Mouse (Mus musculus): ENCODE data around the gene Ybx2. TPM values are rescaled to one million over a fixed set of nuclear protein-coding genes. Genes with fewer than 3 reads are reported as not detected.

Ybx2 gene
- polyA plus RNA-seq, 1 experiment from 2014 or later: 4.3 TPM

- peak within 1 kb of the TSS; percentile 99 for H3K27ac ChIP-seq (ENCODE audit: low read depth, low read length)
- ATAC-seq (replicated peaks; ENCODE audit: insufficient number of reproducible peaks, low FRiP score, low TSS enrichment): no peak
- peak within 1 kb of the TSS; percentile 97 for H3K4me2 ChIP-seq
- H3K9me3 ChIP-seq (replicated peaks; ENCODE audit: control insufficient read depth, low read length): no peaks in the 10 kb centered on the region
- H3K9ac ChIP-seq (ENCODE audit: low read depth, low read length): peak within 1 kb of the TSS; percentile 99
- peaks cover 20% of the 10 kb centered on the region for H3K4me1 ChIP-seq (ENCODE audit: control insufficient read depth, insufficient read depth, low read length)
- H3K27me3 ChIP-seq (ENCODE audit: control insufficient read depth, insufficient read depth, low read length): no peaks in the 10 kb centered on the region
- peak within 1 kb of the TSS; percentile 100 for H3K4me3 ChIP-seq (ENCODE audit: low read depth, low read length)
- WGBS (ENCODE audit: insufficient replicate concordance): 51% methylated on average over 8 of the region's 8 CpGs
- H3K36me3 ChIP-seq (ENCODE audit: control insufficient read depth, insufficient read depth, low read length): peaks cover 21% of the 10 kb centered on the region
These were observed 46.6 kb downstream of the Ybx2 start, which contains the start of gene Elp5 for GRCm38 (mm10) chr11:69982225-69982624. Gene Elp5 (minus strand): TSS chr11:69982517.

- Histone ChIP-seq H3K4me3 (ENCODE audit: low read depth, low read length) (peak overlapping the region; percentile 100), H3K9me3 (replicated peaks; ENCODE audit: control insufficient read depth, low read length) (no peaks in the 10 kb centered on the region), H3K27me3 (ENCODE audit: control insufficient read depth, insufficient read depth, low read length) (no peaks in the 10 kb centered on the region), H3K4me2 (peak overlapping the region; percentile 97), H3K4me1 (ENCODE audit: control insufficient read depth, insufficient read depth, low read length) (peaks cover 20% of the 10 kb centered on the region), H3K9ac (ENCODE audit: low read depth, low read length) (peak overlapping the region; percentile 4), H3K36me3 (ENCODE audit: control insufficient read depth, insufficient read depth, low read length) (peaks cover 19% of the 10 kb centered on the region), H3K27ac (ENCODE audit: low read depth, low read length) (peak overlapping the region; percentile 52; the same call in 1 of the 2 replicates)
- no peak for ATAC-seq (replicated peaks; ENCODE audit: insufficient number of reproducible peaks, low FRiP score, low TSS enrichment)
- 27% methylated on average over 5 of the region's 5 CpGs for WGBS (ENCODE audit: insufficient replicate concordance)
These were observed 47.3 kb downstream of the Ybx2 start for GRCm38 (mm10) chr11:69982877-69983276.

- no peak for ATAC-seq (replicated peaks; ENCODE audit: insufficient number of reproducible peaks, low FRiP score, low TSS enrichment)
- peak overlapping the region; percentile 4 for H3K9ac ChIP-seq (ENCODE audit: low read depth, low read length)
- H3K4me1 ChIP-seq (ENCODE audit: control insufficient read depth, insufficient read depth, low read length): peaks cover 20% of the 10 kb centered on the region
- H3K27ac ChIP-seq (ENCODE audit: low read depth, low read length): peak overlapping the region; percentile 52; the same call in 1 of the 2 replicates
- H3K36me3 ChIP-seq (ENCODE audit: control insufficient read depth, insufficient read depth, low read length): peaks cover 24% of the 10 kb centered on the region
- no peaks in the 10 kb centered on the region for H3K27me3 ChIP-seq (ENCODE audit: control insufficient read depth, insufficient read depth, low read length)
- peak overlapping the region; percentile 100; the same call in 1 of the 2 replicates for H3K4me3 ChIP-seq (ENCODE audit: low read depth, low read length)
- H3K4me2 ChIP-seq: peak overlapping the region; percentile 97
- no peaks in the 10 kb centered on the region for H3K9me3 ChIP-seq (replicated peaks; ENCODE audit: control insufficient read depth, low read length)
- 78% methylated on average over 4 of the region's 4 CpGs for WGBS (ENCODE audit: insufficient replicate concordance)
These were observed 47.8 kb downstream of the Ybx2 start for GRCm38 (mm10) chr11:69983377-69983776.

- H3K9ac ChIP-seq (ENCODE audit: low read depth, low read length): no peak overlapping the region
These were observed 48.8 kb downstream of the Ybx2 start for GRCm38 (mm10) chr11:69984431-69984830.

GRCm38 (mm10) chr11:69989949-69990348 is 54.4 kb downstream of the Ybx2 start:
- peaks cover 8% of the 10 kb centered on the region; the same call in 1 of the 2 replicates for H3K4me1 ChIP-seq (ENCODE audit: control insufficient read depth, insufficient read depth, low read length)
- no peak overlapping the region for H3K4me3 ChIP-seq (ENCODE audit: low read depth, low read length)
- H3K27me3 ChIP-seq (ENCODE audit: control insufficient read depth, insufficient read depth, low read length): no peaks in the 10 kb centered on the region
- no peak for ATAC-seq (replicated peaks; ENCODE audit: insufficient number of reproducible peaks, low FRiP score, low TSS enrichment)
- no peaks in the 10 kb centered on the region for H3K9me3 ChIP-seq (replicated peaks; ENCODE audit: control insufficient read depth, low read length)
- 83% methylated on average over 8 of the region's 8 CpGs for WGBS (ENCODE audit: insufficient replicate concordance)
- H3K36me3 ChIP-seq (ENCODE audit: control insufficient read depth, insufficient read depth, low read length): peaks cover 26% of the 10 kb centered on the region
- no peak overlapping the region for H3K4me2 ChIP-seq
- no peak overlapping the region; the same call in 1 of the 2 replicates for H3K9ac ChIP-seq (ENCODE audit: low read depth, low read length)
- H3K27ac ChIP-seq (ENCODE audit: low read depth, low read length): peak overlapping the region; percentile 94

More at GRCm38 (mm10) chr11:69984431-69984830, 48.8 kb downstream of the Ybx2 start:
- H3K9me3 ChIP-seq (replicated peaks; ENCODE audit: control insufficient read depth, low read length): no peaks in the 10 kb centered on the region
- no peak for ATAC-seq (replicated peaks; ENCODE audit: insufficient number of reproducible peaks, low FRiP score, low TSS enrichment)
- no peaks in the 10 kb centered on the region for H3K27me3 ChIP-seq (ENCODE audit: control insufficient read depth, insufficient read depth, low read length)
- H3K36me3 ChIP-seq (ENCODE audit: control insufficient read depth, insufficient read depth, low read length): peaks cover 24% of the 10 kb centered on the region
- H3K4me3 ChIP-seq (ENCODE audit: low read depth, low read length): no peak overlapping the region
- H3K4me1 ChIP-seq (ENCODE audit: control insufficient read depth, insufficient read depth, low read length): peaks cover 18% of the 10 kb centered on the region
- WGBS (ENCODE audit: insufficient replicate concordance): 93% methylated on average over 8 of the region's 8 CpGs
- no peak overlapping the region for H3K27ac ChIP-seq (ENCODE audit: low read depth, low read length)
- no peak overlapping the region for H3K4me2 ChIP-seq

Small RNAs within 50 kb of the gene (microRNA-seq; reads per million reads assigned to microRNA genes)
- not detected for gene Gm44349 (ENCODE audit: borderline number of aligned reads)

Other genes starting within 250 kb of the Ybx2 start
- 4.4 TPM in 2 replicates for gene Tnfsf12, start 239.9 kb upstream of the Ybx2 start, polyA plus RNA-seq (2014; fragmentation: Nextera tagmentation; extraction: Ambion mirVana)
- gene Tnfsfm13, start 239.7 kb upstream of the Ybx2 start, polyA plus RNA-seq (2014; fragmentation: Nextera tagmentation; extraction: Ambion mirVana): 3.0 and 4.2 TPM in 2 replicates
- 29.0 and 36.7 TPM in 2 replicates for gene Polr2a, start 177.2 kb upstream of the Ybx2 start, polyA plus RNA-seq (2014; fragmentation: Nextera tagmentation; extraction: Ambion mirVana)
- 0.10 TPM in 1 of 2 replicates, not detected in the other for gene Slc35g3, start 173.8 kb upstream of the Ybx2 start, polyA plus RNA-seq (2014; fragmentation: Nextera tagmentation; extraction: Ambion mirVana)
- 2.1 and 3.1 TPM in 2 replicates for gene Zbtb4, start 169.9 kb upstream of the Ybx2 start, polyA plus RNA-seq (2014; fragmentation: Nextera tagmentation; extraction: Ambion mirVana)
- 3.7 and 4.5 TPM in 2 replicates for gene Chrnb1, start 139.9 kb upstream of the Ybx2 start, polyA plus RNA-seq (2014; fragmentation: Nextera tagmentation; extraction: Ambion mirVana)
- 1.5 and 2.5 TPM in 2 replicates for gene Fgf11, start 133.9 kb upstream of the Ybx2 start, polyA plus RNA-seq (2014; fragmentation: Nextera tagmentation; extraction: Ambion mirVana)
- gene Tmem102, start 130.2 kb upstream of the Ybx2 start, polyA plus RNA-seq (2014; fragmentation: Nextera tagmentation; extraction: Ambion mirVana): 1.1 and 1.5 TPM in 2 replicates
- not detected in 2 replicates for gene Gm39566, start 120.5 kb upstream of the Ybx2 start, polyA plus RNA-seq (2014; fragmentation: Nextera tagmentation; extraction: Ambion mirVana)
- gene Spem2, start 117.3 kb upstream of the Ybx2 start, polyA plus RNA-seq (2014; fragmentation: Nextera tagmentation; extraction: Ambion mirVana): not detected in 2 replicates
- not detected in 2 replicates for gene Spem1, start 113.6 kb upstream of the Ybx2 start, polyA plus RNA-seq (2014; fragmentation: Nextera tagmentation; extraction: Ambion mirVana)
- 3.1 and 3.3 TPM in 2 replicates for gene Nlgn2, start 98.0 kb upstream of the Ybx2 start, polyA plus RNA-seq (2014; fragmentation: Nextera tagmentation; extraction: Ambion mirVana)
- 321 and 331 TPM in 2 replicates for gene Tmem256, start 97.3 kb upstream of the Ybx2 start, polyA plus RNA-seq (2014; fragmentation: Nextera tagmentation; extraction: Ambion mirVana)
- 65.9 and 75.2 TPM in 2 replicates for gene Plscr3, start 89.4 kb upstream of the Ybx2 start, polyA plus RNA-seq (2014; fragmentation: Nextera tagmentation; extraction: Ambion mirVana)
- gene Tnk1, start 77.1 kb upstream of the Ybx2 start, polyA plus RNA-seq (2014; fragmentation: Nextera tagmentation; extraction: Ambion mirVana): 0.23 and 0.39 TPM in 2 replicates
- not detected in 2 replicates for gene Tmem95, start 57.8 kb upstream of the Ybx2 start, polyA plus RNA-seq (2014; fragmentation: Nextera tagmentation; extraction: Ambion mirVana)
- 3.3 and 3.8 TPM in 2 replicates for gene Kctd11, start 54.4 kb upstream of the Ybx2 start, polyA plus RNA-seq (2014; fragmentation: Nextera tagmentation; extraction: Ambion mirVana)
- 7.2 and 8.1 TPM in 2 replicates for gene Acap1, start 40.3 kb upstream of the Ybx2 start, polyA plus RNA-seq (2014; fragmentation: Nextera tagmentation; extraction: Ambion mirVana)
- 5.3 and 5.8 TPM in 2 replicates for gene 2810408A11Rik, start 34.8 kb upstream of the Ybx2 start, polyA plus RNA-seq (2014; fragmentation: Nextera tagmentation; extraction: Ambion mirVana)
- 9.3 and 10.8 TPM in 2 replicates for gene Neurl4, start 34.7 kb upstream of the Ybx2 start, polyA plus RNA-seq (2014; fragmentation: Nextera tagmentation; extraction: Ambion mirVana)
- 53.2 and 62.2 TPM in 2 replicates for gene Gps2, start 21.9 kb upstream of the Ybx2 start, polyA plus RNA-seq (2014; fragmentation: Nextera tagmentation; extraction: Ambion mirVana)
- gene Eif5a, start 13.8 kb upstream of the Ybx2 start, polyA plus RNA-seq (2014; fragmentation: Nextera tagmentation; extraction: Ambion mirVana): 1,428 and 1,516 TPM in 2 replicates
- gene Slc2a4, start 12.4 kb downstream of the Ybx2 start, polyA plus RNA-seq (2014; fragmentation: Nextera tagmentation; extraction: Ambion mirVana): 22.0 and 22.8 TPM in 2 replicates
- gene Cldn7, start 29.0 kb downstream of the Ybx2 start, polyA plus RNA-seq (2014; fragmentation: Nextera tagmentation; extraction: Ambion mirVana): 2.4 and 3.0 TPM in 2 replicates
- 20.3 and 22.2 TPM in 2 replicates for gene Ctdnep1, start 45.4 kb downstream of the Ybx2 start, polyA plus RNA-seq (2014; fragmentation: Nextera tagmentation; extraction: Ambion mirVana)
- gene Elp5, start 46.7 kb downstream of the Ybx2 start, polyA plus RNA-seq (2014; fragmentation: Nextera tagmentation; extraction: Ambion mirVana): 120 and 130 TPM in 2 replicates
- 481 and 489 TPM in 2 replicates for gene Gabarap, start 55.3 kb downstream of the Ybx2 start, polyA plus RNA-seq (2014; fragmentation: Nextera tagmentation; extraction: Ambion mirVana)
- gene Phf23, start 60.0 kb downstream of the Ybx2 start, polyA plus RNA-seq (2014; fragmentation: Nextera tagmentation; extraction: Ambion mirVana): 27.3 and 29.9 TPM in 2 replicates
- 18.6 and 18.9 TPM in 2 replicates for gene Dvl2, start 64.8 kb downstream of the Ybx2 start, polyA plus RNA-seq (2014; fragmentation: Nextera tagmentation; extraction: Ambion mirVana)
- 94.1 and 111 TPM in 2 replicates for gene Acadvl, start 79.6 kb downstream of the Ybx2 start, polyA plus RNA-seq (2014; fragmentation: Nextera tagmentation; extraction: Ambion mirVana)
- gene Dlg4, start 81.1 kb downstream of the Ybx2 start, polyA plus RNA-seq (2014; fragmentation: Nextera tagmentation; extraction: Ambion mirVana): 10.2 and 10.4 TPM in 2 replicates
- gene Asgr1, start 118.3 kb downstream of the Ybx2 start, polyA plus RNA-seq (2014; fragmentation: Nextera tagmentation; extraction: Ambion mirVana): 0.13 TPM in 1 of 2 replicates, not detected in the other
- gene Asgr2, start 156.8 kb downstream of the Ybx2 start, polyA plus RNA-seq (2014; fragmentation: Nextera tagmentation; extraction: Ambion mirVana): 0.57 TPM in 1 of 2 replicates, not detected in the other
- 0.17 and 0.29 TPM in 2 replicates for gene Mgl2, start 194.5 kb downstream of the Ybx2 start, polyA plus RNA-seq (2014; fragmentation: Nextera tagmentation; extraction: Ambion mirVana)
- not detected in 2 replicates for gene Clec10a, start 220.4 kb downstream of the Ybx2 start, polyA plus RNA-seq (2014; fragmentation: Nextera tagmentation; extraction: Ambion mirVana)